Mouse (Mus musculus) kidney, adult 8-10 months (tissue): ENCODE measurements around the gene Slc25a47.
"Not testable (repeated sequence)": the region's sequence is repeated elsewhere in the genome, so short reads cannot be mapped to it uniquely, and the experiment has no call there.

Experiments used
- DNase-seq, 2 experiments: peaks; one replicate each; pipeline ENCODE4 v3.0.0; 2022

Slc25a47 gene

DNA sequence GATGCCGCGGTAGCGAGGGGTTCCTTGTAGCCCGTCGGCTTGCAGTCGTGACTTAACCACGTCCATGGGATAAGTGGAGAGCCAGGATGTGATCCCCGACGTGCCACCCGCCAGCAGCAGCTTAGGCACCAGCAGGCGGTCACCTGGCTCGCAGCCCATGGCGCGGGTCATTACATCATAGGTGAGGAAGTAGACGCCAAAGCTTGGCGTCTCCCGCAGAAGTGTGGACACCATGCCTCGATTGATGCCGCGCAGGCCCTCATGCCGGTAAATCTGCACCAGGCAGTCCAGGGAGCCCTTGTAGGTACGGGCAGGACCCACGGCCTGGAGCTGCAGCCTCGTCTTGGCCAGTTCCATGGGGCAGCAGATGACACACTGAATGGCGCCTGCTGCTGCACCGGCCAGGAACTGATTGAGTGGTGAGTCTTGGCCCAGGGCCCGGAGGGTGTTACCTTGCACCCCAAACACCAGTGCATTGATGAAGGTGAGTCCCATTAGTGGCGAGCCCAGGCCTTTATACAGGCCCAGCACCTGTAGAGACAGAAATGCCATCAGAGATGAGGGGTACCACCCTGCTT, 8.8 kb upstream of the Slc25a47 start:
- no peak for DNase-seq

- no peak for DNase-seq
These were observed 8.2 kb upstream of the Slc25a47 start for GRCm38 (mm10) chr12:108827641-108828040.

DNA sequence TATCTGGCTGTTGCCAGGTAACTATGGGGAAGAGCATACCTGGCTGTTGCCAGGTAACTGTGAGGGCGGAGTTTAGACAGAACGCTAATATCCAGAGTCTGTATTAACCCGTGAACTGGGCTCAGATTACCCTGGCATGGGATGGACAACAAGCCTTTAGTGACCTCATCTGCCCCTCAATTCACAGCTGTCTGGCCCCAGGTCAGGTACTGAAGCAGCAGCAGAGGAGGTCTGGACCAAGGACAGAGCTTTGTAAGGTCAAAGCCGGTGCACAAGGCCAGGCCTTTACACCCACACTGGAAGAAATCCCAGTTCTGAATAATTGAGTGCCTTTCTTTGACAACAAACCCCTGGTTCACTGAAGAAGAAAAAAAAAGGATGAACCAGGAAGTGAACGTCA, 6.2 kb upstream of the Slc25a47 start:
- DNase-seq: peak in 1 of 2 experiments; percentile 41

DNA sequence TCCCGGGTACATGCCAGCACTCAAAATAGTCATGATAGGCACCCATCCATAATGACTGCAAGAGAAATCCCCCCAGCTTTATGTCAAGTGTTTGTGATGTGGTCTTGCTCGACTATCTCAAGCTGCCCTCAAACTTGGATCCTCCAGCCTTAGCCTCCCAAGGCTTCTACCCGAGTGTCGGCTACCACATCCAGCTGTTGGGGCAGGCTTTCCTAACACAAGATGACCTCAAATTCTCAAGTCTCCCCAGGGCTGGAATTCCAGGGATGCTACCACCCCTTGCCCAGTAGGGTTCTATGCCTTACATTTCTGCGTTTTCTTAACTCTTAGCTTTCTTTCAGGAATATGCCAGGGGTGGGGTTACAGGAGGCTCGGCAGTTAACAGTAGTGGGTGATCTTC, 5.5 kb upstream of the Slc25a47 start:
- DNase-seq: no peak

- peak; percentile 70 to 73 for DNase-seq
These were observed 3.7 kb upstream of the Slc25a47 start for GRCm38 (mm10) chr12:108831966-108832643.

DNA sequence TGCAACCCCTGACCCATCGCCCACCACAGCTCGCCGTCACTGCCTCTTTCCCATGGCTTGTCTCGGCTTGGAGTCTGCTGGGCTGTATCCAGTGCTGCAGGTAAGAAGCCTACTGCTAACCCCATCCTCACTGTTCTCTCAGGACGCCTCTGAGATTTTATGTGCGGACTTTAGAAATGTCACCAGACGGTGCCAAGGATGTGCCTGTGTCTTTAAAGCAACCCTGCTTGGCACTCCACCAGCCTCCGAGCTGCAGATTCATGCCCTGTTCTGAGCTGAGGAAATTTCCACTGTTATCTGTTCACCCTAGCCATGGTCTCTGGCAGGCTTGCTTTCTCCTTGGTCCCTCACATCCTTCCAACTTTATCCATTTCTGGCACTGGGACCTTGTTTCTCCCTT, 3.0 kb upstream of the Slc25a47 start:
- peak in 1 of 2 experiments; percentile 33 for DNase-seq

DNA sequence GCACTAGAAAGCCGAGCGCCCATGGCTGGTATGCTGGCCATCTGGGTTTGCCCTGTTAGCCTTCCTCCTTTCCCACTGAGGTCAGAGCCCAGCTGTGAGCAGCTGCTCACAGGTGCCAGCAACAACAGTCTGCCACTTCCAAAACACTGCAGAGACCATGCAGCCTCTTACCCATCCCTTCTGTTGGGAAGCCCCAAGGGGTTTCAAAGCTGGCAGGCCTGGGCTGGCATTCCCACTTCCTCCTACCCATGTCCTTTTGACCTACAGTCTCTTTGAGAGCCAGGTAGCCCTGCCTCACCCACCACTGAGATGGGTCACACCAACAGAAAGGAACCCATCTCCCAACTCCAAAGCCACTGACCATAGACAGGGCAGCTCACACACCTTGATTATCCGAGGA, 2.4 kb upstream of the Slc25a47 start:
- DNase-seq: no peak

GRCm38 (mm10) chr12:108834337-108834736, 1.5 kb upstream of the Slc25a47 start:
- no peak for DNase-seq

DNA sequence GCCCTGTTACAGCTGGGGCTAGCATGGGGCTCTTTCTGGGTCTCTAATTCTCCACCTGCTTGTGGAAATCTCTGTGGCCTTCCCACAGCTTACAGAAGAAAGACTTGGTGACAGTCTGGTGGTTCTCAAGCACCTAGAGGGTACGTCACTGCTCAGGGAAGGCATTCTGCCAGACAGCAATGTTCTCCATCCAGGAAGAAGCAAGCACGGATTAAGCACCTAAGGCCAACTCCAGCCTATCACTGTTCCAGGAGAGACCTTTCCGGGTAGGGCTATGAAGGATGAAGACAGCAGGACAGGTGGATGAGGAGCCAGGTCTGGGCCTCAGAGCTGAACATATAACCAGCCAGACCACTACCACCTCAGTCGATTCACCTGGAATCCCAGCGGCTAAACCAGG, 1.1 kb upstream of the Slc25a47 start:
- DNase-seq: no peak

DNA sequence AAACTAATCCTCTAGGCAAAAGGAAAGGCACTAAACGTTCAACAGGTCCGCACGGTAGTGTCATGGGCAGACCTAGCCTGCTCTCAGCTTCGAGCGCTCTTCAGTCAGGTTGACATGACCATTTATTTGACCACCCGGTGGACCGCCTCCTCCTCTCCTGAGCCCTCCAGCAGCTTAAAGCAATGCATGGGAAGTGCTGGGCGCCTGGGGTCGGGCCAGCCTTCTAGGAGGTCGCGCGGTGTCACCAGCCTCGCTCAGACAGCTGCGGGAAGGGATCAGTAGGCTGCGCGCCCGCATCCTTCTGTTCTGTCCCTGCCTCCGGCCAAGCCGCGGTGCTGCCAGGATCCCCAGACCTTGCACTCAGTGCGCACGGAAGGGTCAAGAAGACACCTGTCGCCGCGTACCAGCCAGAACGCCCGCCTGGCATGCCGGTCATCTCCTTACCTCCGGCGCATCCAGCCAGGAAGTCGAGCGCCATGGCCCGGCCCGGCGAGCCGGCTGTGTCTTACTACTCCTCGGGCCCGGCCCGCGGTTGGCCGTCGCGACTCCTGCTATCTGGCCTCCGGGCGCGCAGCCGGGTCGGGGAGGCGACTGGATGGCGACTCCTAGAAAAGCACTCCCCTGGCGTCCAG, 522 bp upstream of the Slc25a47 start:
- no peak for DNase-seq

GRCm38 (mm10) chr12:108836722-108837121, 876 bp downstream of the Slc25a47 start:
- DNase-seq: no peak

GRCm38 (mm10) chr12:108841181-108841580, 5.3 kb downstream of the Slc25a47 start:
- DNase-seq: peak; percentile 47 to 65

- no peak for DNase-seq
These were observed 6.8 kb downstream of the Slc25a47 start for GRCm38 (mm10) chr12:108842663-108843062.

DNA sequence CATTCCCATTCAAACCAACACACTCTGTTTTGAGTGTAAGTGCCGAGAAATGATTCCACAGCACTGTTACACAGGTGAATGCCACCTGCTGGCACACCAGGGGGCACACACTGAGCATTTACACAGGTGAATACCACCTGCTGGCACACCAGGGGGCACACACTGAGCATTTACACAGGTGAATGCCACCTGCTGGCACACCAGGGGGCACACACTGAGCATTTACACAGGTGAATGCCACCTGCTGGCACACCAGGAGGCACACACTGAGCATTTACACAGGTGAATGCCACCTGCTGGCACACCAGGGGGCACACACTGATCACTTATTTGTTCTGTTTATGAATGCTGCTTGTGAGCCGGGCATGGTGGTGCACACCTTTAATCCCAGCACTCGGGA, 12.2 kb downstream of the Slc25a47 start:
- DNase-seq: not testable (repeated sequence)

- DNase-seq: no peak
These were observed 13.7 kb downstream of the Slc25a47 start for GRCm38 (mm10) chr12:108849488-108850022.

- no peak for DNase-seq
These were observed 14.3 kb downstream of the Slc25a47 start for GRCm38 (mm10) chr12:108850129-108850528.

GRCm38 (mm10) chr12:108850886-108851285, 15.0 kb downstream of the Slc25a47 start:
- no peak for DNase-seq

DNA sequence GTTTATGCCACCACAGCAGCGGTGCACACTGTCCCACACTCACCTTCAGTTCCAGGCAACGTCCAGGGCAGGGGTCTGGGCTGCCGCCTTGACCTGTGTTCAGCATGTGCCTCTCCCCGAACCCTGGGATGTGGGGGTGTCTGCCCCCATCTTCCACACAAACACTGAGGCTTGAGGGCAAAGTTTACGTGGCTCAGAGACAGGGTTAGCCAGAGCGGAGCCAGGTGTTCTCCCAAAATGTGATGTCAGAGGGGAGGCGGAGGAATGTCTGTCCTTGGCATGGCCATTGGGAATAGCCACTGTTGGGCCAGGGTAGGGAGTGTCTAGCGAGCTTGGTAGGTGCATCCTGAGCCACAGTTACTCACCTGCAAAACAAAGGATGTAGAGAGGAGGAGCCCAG, 17.0 kb downstream of the Slc25a47 start:
- DNase-seq: no peak

DNA sequence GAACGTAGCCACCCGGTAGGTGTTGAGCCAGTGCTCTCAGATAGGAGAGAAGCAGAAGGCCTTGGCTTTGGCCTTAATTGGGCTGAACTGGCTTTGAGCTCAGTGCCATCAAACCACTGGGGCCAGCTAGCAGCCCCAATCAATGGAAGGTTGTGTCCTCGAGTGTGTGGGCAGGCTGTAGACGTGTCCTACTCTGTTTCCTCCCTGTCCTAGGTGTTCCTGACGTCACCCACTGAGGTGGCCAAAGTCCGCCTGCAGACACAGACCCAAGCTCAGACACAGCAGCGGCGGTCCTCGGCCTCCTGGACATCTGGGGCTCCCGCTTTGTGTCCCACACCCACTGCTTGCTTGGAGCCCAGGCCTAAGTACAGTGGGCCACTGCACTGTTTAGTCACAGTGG, 19.2 kb downstream of the Slc25a47 start:
- no peak for DNase-seq

GRCm38 (mm10) chr12:108856186-108856585, 20.3 kb downstream of the Slc25a47 start:
- DNase-seq: no peak

DNA sequence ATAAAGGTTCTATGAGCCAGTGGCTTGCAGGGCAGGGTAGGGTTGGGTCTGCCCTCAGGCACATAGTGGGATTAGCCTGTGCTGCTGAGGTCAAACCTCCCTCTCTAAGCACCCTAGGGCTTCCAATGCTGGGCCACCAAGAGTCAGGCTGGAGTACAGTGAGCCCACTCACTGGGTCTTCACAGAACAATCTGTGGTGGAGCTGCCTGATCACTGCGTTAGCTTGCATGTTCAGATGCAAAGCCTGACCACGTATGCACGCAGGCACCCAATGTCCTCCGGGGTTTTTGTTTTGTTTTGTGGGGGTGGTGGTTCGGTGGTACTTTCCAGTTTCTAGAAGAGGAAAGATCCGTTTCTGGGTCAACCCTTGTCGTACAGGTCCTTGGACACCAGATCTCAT, 21.3 kb downstream of the Slc25a47 start:
- no peak for DNase-seq

DNA sequence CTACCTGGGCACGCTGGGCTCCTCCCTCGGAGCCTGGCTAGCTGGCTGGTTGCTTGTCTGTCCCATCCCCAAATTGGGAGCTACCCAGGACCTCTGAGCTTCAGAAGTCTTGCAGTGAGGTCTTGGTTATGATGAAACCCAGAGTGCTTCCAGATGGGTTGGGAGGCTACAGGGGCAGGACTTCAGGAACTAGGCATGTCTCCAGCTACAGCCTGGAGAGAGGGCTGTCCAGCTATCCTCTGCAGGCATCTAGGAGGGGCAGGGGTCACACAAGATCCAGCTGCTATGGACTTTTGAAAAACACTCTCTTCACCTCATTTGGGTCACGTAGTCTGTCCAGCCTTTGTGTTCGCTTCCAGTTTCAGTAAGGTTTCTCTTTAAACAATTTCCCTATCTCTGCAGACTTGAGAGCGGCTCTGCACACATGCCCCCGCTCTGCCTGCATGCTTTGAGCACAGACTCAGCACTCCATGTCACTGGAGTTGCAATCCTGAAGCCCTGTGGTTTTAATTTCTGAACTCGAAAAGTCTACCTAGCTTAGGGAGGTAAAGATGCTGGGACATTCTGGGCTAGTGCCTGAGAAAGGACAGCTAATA, 21.8 kb downstream of the Slc25a47 start:
- no peak for DNase-seq

GRCm38 (mm10) chr12:108858486-108858885, 22.6 kb downstream of the Slc25a47 start:
- DNase-seq: no peak

- DNase-seq: peak; percentile 14 to 16
These were observed 29.2 kb downstream of the Slc25a47 start for GRCm38 (mm10) chr12:108865007-108865494.
